Mouse (Mus musculus): ENCODE data around the gene Apba2.

The Apba2 gene

DNA sequence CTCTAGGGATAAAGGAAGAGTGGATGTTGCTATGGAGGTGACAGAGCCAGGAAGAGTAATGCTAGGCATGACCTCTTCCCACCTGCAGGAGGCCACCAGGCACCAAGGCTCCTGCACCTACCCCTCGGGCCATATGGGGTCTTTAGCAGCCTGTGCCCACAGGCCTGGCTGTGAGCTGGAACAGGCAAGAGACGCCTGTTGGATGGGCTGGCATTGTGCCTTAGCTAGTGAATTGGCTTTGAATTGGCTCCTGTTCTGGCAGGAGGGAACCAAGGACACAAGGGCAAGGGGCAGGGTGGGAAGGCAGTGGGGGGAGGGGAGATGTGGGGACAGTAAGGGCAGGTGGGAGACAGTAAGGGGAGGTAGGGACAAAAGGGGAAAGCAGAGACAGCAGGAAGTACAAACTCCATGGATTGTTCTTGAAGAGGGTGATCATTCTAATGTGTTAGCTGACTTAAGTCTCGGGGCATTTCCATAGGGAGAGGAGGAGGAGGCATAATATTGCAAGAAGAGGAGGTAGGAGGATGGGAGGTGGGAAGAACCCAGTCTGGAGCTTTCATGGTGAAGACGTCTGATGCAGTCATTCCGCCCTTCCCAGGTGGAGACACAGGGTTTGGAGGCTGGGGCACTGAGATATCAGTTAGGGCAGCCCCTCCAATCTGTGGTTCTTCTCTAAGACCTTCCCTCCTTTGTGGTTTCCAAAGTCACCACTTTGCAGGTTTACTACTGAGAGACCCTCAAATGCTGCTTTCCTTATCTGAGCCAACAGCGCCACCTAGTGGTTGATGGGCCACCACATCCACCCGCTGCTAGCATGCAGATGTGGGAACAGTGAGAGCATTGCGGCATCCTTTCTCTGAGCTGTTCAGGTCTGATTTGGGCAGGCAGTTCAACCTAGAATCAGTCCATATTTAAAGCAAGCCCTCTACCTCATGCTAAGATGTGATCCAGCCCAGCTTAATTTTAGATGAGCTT lies 240.1 kb downstream of the Apba2 start:
- DNase-seq = peak; percentile 63

DNA sequence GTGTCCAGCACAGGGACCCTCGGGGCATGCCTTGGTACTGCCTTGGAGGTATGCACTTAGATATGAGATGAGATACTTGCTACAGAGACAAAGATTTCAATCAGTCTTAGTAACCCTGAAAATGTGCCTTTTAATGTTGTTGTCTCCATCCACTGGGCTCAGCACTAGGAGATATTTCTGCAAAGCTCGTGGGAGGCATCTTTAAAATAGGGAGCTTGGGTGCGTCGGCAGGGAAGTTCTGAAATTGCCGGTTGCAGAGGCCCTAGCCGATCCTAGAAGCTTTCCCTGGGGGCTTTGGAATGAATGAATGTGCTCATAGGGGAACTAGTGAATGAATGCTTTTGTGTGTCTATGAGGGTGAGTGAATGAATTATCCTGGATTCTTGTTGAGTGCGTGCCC lies 242.1 kb downstream of the Apba2 start:
- no peak for DNase-seq

DNA sequence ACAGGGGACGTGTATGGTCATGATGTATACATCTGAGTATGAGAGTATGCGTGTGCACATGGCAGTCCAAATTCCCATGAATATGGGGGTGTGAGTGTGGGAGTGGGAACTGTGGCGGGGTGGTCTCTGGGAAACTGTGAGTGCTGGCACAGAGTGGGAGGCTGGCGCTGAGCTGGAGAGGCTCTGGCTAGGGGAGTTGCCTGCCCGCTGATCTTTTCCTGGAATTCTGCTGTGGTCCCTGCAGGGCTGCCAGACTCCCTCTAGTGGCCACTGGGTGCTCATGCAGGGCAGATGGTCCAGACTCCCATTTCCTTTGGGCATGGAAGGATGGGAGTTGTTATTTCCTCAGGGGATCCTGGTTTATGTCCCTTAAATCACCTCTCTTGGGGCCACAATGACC lies 250.0 kb downstream of the Apba2 start:
- DNase-seq = peak; percentile 42

DNA sequence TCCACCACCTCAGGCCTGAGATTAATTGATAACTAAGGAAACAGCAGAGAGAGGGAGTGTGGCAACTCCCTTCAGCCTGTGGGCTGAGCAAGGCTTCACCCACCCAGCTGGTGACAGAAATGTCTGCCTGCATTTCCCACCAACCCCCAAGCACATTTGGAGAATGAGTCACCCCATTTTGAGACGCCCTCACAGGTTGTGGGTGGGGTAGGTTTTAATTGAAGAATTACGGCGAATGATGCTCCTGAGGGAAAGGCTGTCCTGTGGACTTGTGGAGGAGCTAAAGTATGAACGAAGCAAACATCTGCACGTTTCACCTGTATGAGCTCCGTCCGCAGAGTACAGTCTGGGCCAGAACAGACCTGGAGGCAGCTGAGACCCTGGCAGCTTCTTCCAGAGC lies 250.6 kb downstream of the Apba2 start:
- DNase-seq = no peak

DNA sequence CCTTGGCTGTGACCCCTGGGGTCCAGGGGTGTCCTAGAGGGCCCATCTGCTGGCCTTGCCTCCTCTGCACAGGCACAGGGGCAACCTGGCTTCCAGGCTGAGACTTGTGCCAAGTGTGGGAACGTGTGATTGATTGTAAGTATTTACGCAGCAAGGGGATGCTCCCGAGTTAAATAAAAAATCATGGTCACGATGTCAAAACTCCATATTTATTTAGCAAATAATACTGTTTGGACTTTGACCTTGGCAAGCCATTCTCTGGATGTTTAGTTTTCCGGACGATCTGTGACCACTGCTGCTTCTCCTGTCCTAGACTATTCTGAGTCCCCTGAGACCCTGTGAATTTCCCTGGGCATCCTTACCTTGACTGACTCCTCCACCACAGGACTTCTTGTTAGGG lies 252.2 kb downstream of the Apba2 start:
- no peak for DNase-seq

DNA sequence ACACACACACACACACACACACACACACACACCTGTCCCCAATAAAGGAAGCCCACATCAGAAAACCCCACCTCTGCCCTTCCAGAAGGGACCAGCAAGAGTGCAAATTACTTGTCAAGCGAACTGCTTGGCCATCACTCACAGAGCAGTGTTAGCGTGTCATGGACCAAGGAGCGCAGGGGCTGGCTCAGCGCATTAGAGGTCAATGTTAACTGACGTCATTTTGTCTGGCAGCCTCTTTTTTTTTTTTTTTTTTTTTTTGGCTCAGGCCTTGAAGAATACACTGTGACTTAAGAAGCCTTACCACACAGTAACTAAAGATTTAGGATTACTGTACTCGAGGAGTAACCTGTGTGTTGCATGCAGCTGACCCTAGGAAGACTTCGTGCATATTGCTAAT lies 252.7 kb downstream of the Apba2 start:
- DNase-seq = peak; percentile 31

GRCm38 (mm10) chr7:64755141-64755540 lies 253.6 kb downstream of the Apba2 start:
- no peak for DNase-seq

- no peak for DNase-seq
Observed at GRCm38 (mm10) chr7:64765595-64765994, 264.1 kb downstream of the Apba2 start.

DNA sequence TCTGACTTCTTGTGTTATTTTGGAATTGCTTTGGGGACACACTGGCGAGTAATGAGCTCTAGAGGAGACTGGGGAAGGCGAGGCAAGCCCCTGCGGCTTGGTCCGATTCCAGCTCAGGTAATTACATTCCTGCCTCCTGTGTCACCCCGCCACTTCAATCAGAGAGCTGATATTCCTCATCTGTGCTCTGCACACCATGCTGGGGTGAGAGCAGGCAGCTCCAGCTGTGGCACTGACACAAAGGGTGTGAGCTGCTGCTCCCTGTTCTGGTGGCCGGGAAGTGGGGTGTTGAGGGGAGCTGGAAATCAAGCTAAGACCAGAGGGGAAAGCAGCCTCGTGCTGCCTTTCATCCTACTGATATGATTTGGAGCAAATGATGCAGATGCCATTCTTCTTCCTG lies 268.3 kb downstream of the Apba2 start:
- DNase-seq = no peak

DNA sequence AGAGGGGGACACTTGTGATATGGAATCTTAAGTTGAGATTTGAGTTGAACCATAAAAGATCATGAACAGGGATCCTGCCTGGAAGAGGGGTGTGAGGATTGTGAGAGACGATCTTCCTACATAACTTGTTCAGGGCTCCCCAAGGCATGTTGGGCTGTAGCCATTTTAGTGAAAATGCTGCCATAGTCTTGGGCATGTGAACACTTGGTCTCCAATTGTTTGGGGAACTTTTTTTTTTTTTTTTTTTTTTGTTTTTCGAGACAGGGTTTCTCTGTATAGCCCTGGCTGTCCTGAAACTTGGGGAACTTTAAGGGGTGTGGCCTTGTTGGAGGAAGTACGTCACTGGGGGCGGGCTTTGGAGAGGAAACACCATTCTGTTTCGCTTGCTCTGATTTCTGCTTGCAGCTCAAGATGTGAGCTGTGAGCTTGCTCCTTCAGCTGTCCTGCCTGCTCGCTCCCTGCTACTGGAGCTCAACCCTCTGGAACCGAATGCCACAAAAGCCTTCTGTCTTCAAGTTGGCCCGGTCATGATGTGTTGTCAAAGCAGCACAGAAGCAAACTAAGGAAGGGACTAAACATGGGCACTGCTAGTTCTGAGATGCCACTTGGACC lies 269.4 kb downstream of the Apba2 start:
- no peak for DNase-seq

- no peak for DNase-seq
Observed at GRCm38 (mm10) chr7:64773465-64773864, 272.0 kb downstream of the Apba2 start.

- DNase-seq = no peak
Observed at GRCm38 (mm10) chr7:64776708-64777489, 275.4 kb downstream of the Apba2 start.

DNA sequence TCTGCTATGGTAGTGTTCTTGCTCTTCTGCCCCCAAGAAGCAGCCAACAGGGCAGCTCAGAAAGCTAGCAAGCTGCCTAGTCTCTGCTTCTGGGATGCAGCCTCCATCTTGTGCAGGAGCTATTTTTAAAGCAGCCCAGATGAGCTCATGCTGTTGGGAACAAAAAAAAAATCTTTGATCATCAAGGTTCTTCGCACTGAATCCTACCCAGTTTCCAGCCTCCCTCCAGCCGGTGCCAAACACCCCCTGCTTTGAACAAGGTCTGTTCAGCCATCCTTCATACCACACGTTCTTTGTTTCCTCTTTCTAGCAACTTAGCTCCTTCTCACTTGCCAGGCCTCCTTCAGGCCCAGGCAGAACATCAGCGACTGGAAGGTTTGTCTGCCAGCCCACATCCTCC lies 278.0 kb downstream of the Apba2 start:
- DNase-seq = no peak

- no peak for DNase-seq
Observed at GRCm38 (mm10) chr7:64785040-64785439, 283.5 kb downstream of the Apba2 start.

- no peak for DNase-seq
Observed at GRCm38 (mm10) chr7:64791145-64791544, 289.6 kb downstream of the Apba2 start.

GRCm38 (mm10) chr7:64792031-64792430 lies 290.5 kb downstream of the Apba2 start:
- DNase-seq = peak; percentile 16

DNA sequence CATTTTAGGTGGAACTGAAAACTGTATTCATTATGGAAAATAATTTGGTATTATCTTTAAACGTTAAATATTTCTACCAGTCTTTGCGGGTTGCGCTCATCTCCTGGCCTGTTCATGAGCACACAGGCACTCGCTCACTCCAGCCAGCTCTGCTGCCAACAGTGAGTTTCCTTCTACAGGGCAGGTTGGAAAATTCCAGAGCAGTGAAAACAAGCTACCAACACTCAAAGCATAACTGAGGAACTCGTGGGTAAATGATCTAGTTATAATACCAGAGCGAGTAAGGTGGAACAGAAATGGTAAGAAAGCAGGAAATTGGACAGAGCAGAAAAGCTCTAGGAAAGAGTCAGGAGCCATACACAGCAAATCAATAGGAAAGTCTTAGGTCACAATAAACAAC lies 294.0 kb downstream of the Apba2 start:
- DNase-seq = no peak
